Mouse (Mus musculus) layer of hippocampus, adult 9-10 months (tissue): ENCODE measurements around the gene Golt1b.

Source experiments
- DNase-seq: peaks from one replicate; pipeline ENCODE4 v3.0.0; 2022; ENCODE audit warnings: low spot score

The Golt1b gene

GRCm38 (mm10) chr6:142384521-142384920, 2.5 kb upstream of the Golt1b start:
- DNase-seq = no peak

DNA sequence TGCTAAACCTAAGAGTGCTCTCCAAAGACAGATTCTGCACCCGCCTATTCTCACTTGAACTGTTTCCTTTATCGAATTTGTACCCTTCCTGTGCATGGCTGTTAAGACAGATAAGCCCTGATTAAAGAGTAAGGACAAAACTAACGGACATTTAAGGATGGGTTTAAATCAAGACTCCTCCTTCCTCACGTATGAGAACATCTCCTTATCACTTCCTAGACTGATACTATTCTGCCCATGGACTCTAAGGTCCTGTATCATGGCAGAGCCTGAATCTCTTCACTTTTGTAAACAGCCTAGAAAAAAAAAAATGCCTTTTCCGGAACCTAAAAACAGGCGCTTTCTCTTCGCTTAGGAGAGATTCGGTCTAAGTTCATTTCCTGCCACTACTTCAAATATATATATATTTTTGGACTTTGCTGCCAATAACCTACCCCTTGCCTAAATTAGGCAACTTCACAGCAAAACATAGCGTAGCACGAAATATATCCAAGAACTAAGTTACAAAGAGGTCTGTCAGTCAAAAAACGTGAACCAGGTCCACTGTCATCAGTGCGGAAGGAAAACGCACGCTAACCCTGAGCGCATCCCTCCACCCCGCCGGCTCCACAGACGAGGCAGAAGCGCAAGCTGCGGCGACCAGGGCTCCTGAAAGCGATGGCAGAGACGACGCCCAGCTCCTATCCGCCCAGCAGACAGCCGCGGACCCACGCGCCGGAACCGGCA, 573 bp upstream of the Golt1b start:
- DNase-seq = no peak

DNA sequence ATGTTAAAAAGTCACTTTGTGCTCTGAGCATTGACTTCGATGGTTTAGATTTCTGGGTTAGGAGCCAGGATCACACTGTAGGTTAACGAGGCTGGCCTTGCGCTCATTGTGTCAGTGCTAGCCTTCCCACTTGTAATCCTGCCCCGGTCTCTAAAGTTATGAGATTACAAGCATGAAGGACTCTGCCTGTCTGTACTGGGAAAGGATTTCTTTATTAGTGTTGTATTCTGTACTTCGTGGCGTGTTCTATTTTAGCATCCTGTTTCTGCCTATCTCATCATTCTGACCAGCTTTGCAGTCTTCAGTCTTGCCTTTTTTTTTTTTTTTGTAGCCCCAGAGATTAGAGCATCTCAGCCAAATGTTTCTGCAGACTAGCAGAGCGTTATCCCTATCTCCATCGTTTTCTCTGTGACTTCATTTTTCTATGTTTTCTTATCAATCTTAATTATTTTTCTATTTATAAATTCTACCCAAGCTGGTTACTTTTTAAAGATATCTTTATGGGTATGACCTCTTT, 792 bp downstream of the Golt1b start:
- DNase-seq = no peak

DNA sequence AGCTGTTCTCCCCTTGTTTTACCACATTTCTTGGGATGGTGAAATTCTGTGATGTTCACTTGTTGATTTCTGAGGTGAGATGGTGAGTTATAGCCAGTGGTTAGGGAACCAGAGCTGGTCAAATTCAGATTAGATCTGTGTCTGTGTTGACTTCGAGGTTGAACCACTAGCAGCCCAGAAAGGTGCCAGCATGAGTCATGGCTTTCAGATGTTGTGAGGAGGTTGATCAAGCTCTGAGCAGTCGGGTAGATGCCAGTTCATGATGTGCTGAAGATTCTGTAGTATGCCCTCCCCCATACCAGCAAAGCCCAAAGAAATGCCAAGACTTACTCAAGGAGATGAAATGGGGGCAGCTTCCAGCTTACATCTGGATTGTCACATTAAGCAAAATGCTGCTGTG, 2.1 kb downstream of the Golt1b start:
- no peak for DNase-seq

GRCm38 (mm10) chr6:142392312-142392711, 5.3 kb downstream of the Golt1b start:
- no peak for DNase-seq

GRCm38 (mm10) chr6:142394669-142395068, 7.6 kb downstream of the Golt1b start:
- DNase-seq = no peak

DNA sequence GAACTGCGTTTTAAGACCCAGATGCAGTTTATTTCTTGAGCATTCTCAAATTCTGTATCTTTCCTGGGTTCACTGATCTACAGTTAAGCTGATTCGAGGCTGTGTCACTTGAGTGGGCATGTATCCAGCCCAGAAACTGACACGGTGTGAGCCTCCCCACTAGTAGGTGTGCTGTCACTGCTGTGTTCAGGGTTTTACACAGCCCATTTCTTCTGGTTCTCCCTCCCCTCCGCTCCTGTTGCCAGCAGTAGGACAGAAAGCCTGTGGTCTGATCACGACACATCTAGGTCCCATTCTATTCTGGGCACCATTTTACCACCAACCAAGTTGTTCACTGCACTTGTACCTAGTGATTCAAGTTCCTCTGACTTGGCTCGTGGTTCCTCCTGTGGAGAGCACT, 8.7 kb downstream of the Golt1b start:
- DNase-seq = no peak

DNA sequence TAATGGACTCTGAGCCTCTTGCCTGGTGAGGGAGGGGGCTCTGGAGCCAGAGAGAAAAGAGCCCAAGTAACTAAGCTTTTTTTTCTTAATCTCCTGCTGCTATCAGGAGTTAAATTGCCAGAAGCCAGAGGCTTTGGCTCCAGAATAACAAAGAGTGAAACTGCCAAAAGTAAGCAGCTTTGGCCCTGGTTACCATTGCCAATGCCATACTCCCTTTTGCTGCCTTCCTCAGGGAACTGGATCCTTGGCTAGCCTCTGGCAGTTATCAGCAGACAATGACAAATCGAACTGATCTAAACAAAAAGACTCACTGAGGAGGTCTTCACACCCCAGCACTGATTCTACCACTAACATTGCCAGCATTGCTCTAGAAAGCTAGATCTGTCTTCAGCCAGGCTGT, 24.1 kb downstream of the Golt1b start:
- no peak for DNase-seq

DNA sequence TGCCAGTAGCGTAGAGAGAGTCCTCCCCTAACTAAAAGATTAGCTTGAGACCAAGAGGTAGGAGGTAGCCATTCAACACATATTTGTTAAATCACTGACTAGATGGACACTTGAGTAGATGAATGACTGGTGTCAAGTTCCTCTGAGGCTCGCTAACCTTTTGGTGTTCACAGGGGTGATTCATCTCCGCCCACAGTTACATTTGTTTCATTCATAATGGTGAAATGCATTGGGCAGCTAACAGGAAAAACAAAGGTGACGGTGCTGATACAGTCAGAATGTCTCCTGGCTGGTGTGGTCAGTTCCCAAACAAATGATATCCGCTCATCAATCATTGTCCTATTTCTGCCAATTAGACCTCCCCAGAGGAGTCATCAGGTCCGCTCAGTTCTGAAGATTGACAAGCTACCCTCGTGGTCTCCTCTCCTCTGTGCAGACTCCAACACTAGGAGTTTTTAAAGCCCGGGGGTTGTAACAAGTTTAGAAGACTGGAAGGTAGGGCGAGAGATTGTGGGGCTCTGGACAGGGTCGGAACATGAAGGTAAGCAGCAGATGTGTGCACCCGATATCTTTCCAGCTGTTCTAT, 26.0 kb downstream of the Golt1b start, which contains the start of gene Spx:
Gene Spx (plus strand): TSS at position 536 of the 586 bp plus-strand sequence.
- DNase-seq = no peak

DNA sequence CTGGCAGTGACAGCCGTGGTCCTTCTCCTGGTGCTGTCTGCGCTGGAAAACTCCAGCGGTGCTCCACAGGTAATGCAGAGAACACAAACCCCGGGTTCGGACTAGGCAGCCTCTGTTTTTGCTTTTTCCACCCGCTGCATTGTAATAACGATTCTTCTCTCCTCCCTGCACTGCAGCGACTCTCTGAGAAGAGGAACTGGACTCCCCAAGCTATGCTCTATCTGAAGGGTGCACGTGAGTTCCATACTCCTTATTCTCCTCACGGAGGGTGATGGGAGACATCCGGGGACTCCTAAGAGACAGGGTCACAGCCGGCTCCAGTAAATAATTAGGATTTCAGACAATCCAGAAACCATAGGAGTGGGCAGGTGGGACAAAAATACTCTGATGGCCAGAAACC, 26.8 kb downstream of the Golt1b start:
- no peak for DNase-seq

GRCm38 (mm10) chr6:142414597-142414996, 27.6 kb downstream of the Golt1b start:
- DNase-seq = no peak

- DNase-seq = no peak
Observed at GRCm38 (mm10) chr6:142424976-142425375, 38.0 kb downstream of the Golt1b start.

DNA sequence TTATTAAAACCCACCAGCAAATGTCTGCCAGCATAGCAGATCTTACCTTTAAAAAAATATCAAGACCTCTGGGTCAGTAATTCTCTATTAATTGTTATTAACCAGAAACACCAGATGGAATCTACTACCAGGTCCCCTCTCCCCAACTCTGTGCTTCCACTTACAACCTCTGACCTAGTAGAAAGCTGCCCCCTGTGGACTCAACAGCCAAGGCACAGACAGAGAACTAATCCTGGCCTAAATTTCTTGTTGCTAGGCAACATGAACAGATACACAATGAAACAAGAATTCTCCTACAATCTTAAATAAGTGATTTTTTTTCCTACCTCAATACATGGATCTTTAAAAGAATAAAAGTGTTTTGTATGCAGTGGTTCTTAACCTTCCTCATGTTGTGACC, 42.1 kb downstream of the Golt1b start:
- DNase-seq = no peak

GRCm38 (mm10) chr6:142451381-142451780, 64.4 kb downstream of the Golt1b start:
- no peak for DNase-seq

GRCm38 (mm10) chr6:142453311-142453710, 66.3 kb downstream of the Golt1b start:
- no peak for DNase-seq
